Comparison of ENCODE assay signal across 23 mouse cellular contexts in genomic region chr19:59889383-59889782, GRCm38 (mm10).
"Had no signal": no experiment of that assay in that cellular context is flagged by ENCODE, and none has a peak within 500 bp of the region (broad histone marks: within the 10 kb centered on the region; RNA-seq: fewer than 3 reads in every experiment).

No protein-coding gene starts in this region.

- DNase-seq: gastrocnemius, adult 2 months; gastrocnemius, postnatal 10 days; gastrocnemius, postnatal 25 days; heart, adult 18-20 months; heart, postnatal 10 days; heart, postnatal 36 days; kidney, adult 11 months; kidney, adult 2 months; kidney, adult 9 months; kidney, postnatal 14 days; kidney, postnatal 36 days; layer of hippocampus, adult 9-11 months; layer of hippocampus, postnatal 36 days had no signal

- H3K9ac ChIP-seq: heart, embryonic 12.5 days; hindbrain, embryonic 13.5 days; hindbrain, embryonic 15.5 days; kidney, embryonic 15.5 days; limb, embryonic 12.5 days had no signal

- H3K36me3 ChIP-seq: heart, embryonic 10.5 days; heart, embryonic 12.5 days; hindbrain, embryonic 15.5 days; limb, embryonic 10.5 days; limb, embryonic 12.5 days had no signal

- H3K27me3 ChIP-seq: heart, embryonic 12.5 days; hindbrain, embryonic 13.5 days; hindbrain, embryonic 15.5 days; kidney, embryonic 15.5 days; limb, embryonic 12.5 days had no signal

- H3K4me3 ChIP-seq: gastrocnemius, adult 2 months; heart, embryonic 10.5 days; heart, embryonic 12.5 days; hindbrain, embryonic 13.5 days; hindbrain, embryonic 15.5 days; kidney, embryonic 15.5 days; limb, embryonic 10.5 days; limb, embryonic 12.5 days had no signal

- H3K4me1 ChIP-seq: heart, embryonic 10.5 days; heart, embryonic 12.5 days; hindbrain, embryonic 13.5 days; hindbrain, embryonic 15.5 days; kidney, embryonic 15.5 days had no signal

- H3K27ac ChIP-seq: gastrocnemius, adult 2 months; heart, embryonic 10.5 days; hindbrain, embryonic 13.5 days; hindbrain, embryonic 15.5 days; hindbrain, postnatal 0 days; kidney, embryonic 15.5 days; kidney, postnatal 0 days; limb, embryonic 10.5 days; limb, embryonic 12.5 days had no signal

- H3K4me2 ChIP-seq: heart, embryonic 12.5 days; hindbrain, embryonic 13.5 days; hindbrain, embryonic 15.5 days; kidney, embryonic 15.5 days; limb, embryonic 12.5 days had no signal

- H3K9me3 ChIP-seq: heart, embryonic 10.5 days; heart, embryonic 12.5 days; hindbrain, embryonic 13.5 days; hindbrain, embryonic 15.5 days; kidney, embryonic 15.5 days; limb, embryonic 10.5 days; limb, embryonic 12.5 days had no signal

- ATAC-seq: hindbrain, postnatal 0 days; intestine, embryonic 16.5 days had no signal
